Mouse (Mus musculus) C2C12 (cell line): Measurements from ENCODE around the gene Tex37. TPM values are rescaled to one million over a fixed set of nuclear protein-coding genes. Genes with fewer than 3 reads are reported as not detected.

Experiments
- H3K27me3 ChIP-seq: one replicate; pipeline ENCODE4 v1.6.1; 2011; ENCODE audit not compliant: control insufficient read depth, insufficient read depth, insufficient read length
- H3K36me3 ChIP-seq: one replicate; pipeline ENCODE4 v1.6.1; 2011; ENCODE audit not compliant: control insufficient read depth, insufficient read depth
- H3K4me3 ChIP-seq: one replicate; pipeline ENCODE4 v1.5.1; 2011; ENCODE audit warnings: mild to moderate bottlenecking, control low read depth; ENCODE audit not compliant: poor library complexity, insufficient read depth, severe bottlenecking
- H3K79me2 ChIP-seq: one replicate; pipeline ENCODE4 v1.6.1; 2011; ENCODE audit not compliant: control insufficient read depth, insufficient read depth
- H3K79me3 ChIP-seq: one replicate; pipeline ENCODE4 v1.6.1; 2011; ENCODE audit warnings: low read depth, control low read depth
- H3ac ChIP-seq: one replicate; pipeline ENCODE3; 2011; ENCODE audit warnings: low read depth; ENCODE audit not compliant: control insufficient read depth, insufficient read length
- CEBPB ChIP-seq: IDR thresholded peaks from one replicate; pipeline ENCODE4 v1.6.1; 2011; ENCODE audit warnings: low read depth, mild to moderate bottlenecking, control low read depth, moderate library complexity
- CTCF ChIP-seq: IDR thresholded peaks from one replicate; pipeline ENCODE4 v1.5.1; 2011; ENCODE audit not compliant: control insufficient read depth, insufficient read depth, insufficient read length
- FOSL1 ChIP-seq: IDR thresholded peaks from one replicate; pipeline ENCODE4 v1.8.0; 2011; ENCODE audit warnings: mild to moderate bottlenecking, low read length; ENCODE audit not compliant: poor library complexity, insufficient read depth, severe bottlenecking
- MAX ChIP-seq: IDR thresholded peaks from one replicate; pipeline ENCODE4 v1.6.1; 2011; ENCODE audit warnings: mild to moderate bottlenecking, control low read depth
- MYOD1 ChIP-seq: IDR thresholded peaks from one replicate; pipeline ENCODE4 v1.6.1; 2011; ENCODE audit warnings: low read depth; ENCODE audit not compliant: control insufficient read depth, insufficient read length
- MYOG ChIP-seq: IDR thresholded peaks from one replicate; pipeline ENCODE4 v1.6.1; 2011; ENCODE audit not compliant: control insufficient read depth, insufficient read length; ENCODE audit errors: extremely low read depth
- USF1 ChIP-seq: IDR thresholded peaks from one replicate; pipeline ENCODE4 v1.6.1; 2011; ENCODE audit warnings: low read depth, mild to moderate bottlenecking, control low read depth, moderate library complexity
- polyA plus RNA-seq: library from polyadenylated mRNA; unstranded; fragments of >200 nt; fragmentation: generic; extraction: Trizol; gene quantifications from one replicate; pipeline ENCODE4 v1.2.1, GENCODE M21; 2012; ENCODE audit warnings: missing spikeins

Tex37 gene
- polyA plus RNA-seq, 1 experiment: not detected

GRCm38 (mm10) chr6:70910285-70910684 lies 8.4 kb downstream of the Tex37 start:
- no peak overlapping the region for H3K4me3 ChIP-seq
- H3K27me3 ChIP-seq: peaks cover 15% of the 10 kb centered on the region
- TF ChIP-seq USF1 (no peak), CTCF (no peak), FOSL1 (no peak), MYOG (no peak), CEBPB (no peak), MYOD1 (no peak), MAX (no peak)
- no peak overlapping the region for H3ac ChIP-seq
- H3K36me3 ChIP-seq: peaks cover 6% of the 10 kb centered on the region
- H3K79me2 ChIP-seq: no peaks in the 10 kb centered on the region
- no peaks in the 10 kb centered on the region for H3K79me3 ChIP-seq

- H3K79me2 ChIP-seq: no peaks in the 10 kb centered on the region
- H3K79me3 ChIP-seq: no peaks in the 10 kb centered on the region
- peaks cover 11% of the 10 kb centered on the region for H3K36me3 ChIP-seq
- TF ChIP-seq MYOD1: no peak
- TF ChIP-seq MAX: no peak
- TF ChIP-seq CEBPB: no peak
- no peak for TF ChIP-seq CTCF
- TF ChIP-seq MYOG: no peak
- no peak for TF ChIP-seq FOSL1
- no peak for TF ChIP-seq USF1
- no peak overlapping the region for H3ac ChIP-seq
- peaks cover 15% of the 10 kb centered on the region for H3K27me3 ChIP-seq
- no peak overlapping the region for H3K4me3 ChIP-seq
Measured at GRCm38 (mm10) chr6:70909572-70909971, 9.2 kb downstream of the Tex37 start.

- peaks cover 17% of the 10 kb centered on the region for H3K36me3 ChIP-seq
- TF ChIP-seq MYOG (no peak), USF1 (no peak), CTCF (no peak)
Measured at GRCm38 (mm10) chr6:70903689-70904088, 15.0 kb downstream of the Tex37 start.

GRCm38 (mm10) chr6:70899594-70900003 lies 19.1 kb downstream of the Tex37 start:
- no peak overlapping the region for H3ac ChIP-seq
- no peaks in the 10 kb centered on the region for H3K79me2 ChIP-seq
- H3K36me3 ChIP-seq: peaks cover 12% of the 10 kb centered on the region
- H3K4me3 ChIP-seq: no peak overlapping the region
- TF ChIP-seq CTCF (no peak), MYOG (no peak), MAX (no peak), CEBPB (no peak), FOSL1 (no peak), MYOD1 (no peak), USF1 (no peak)
- no peaks in the 10 kb centered on the region for H3K79me3 ChIP-seq
- no peaks in the 10 kb centered on the region for H3K27me3 ChIP-seq

More at GRCm38 (mm10) chr6:70903689-70904088, 15.0 kb downstream of the Tex37 start:
- Histone ChIP-seq H3ac (no peak overlapping the region), H3K79me3 (no peaks in the 10 kb centered on the region), H3K79me2 (no peaks in the 10 kb centered on the region), H3K27me3 (no peaks in the 10 kb centered on the region), H3K4me3 (no peak overlapping the region)

- H3K79me2 ChIP-seq: no peaks in the 10 kb centered on the region
- H3K36me3 ChIP-seq: peaks cover 6% of the 10 kb centered on the region
- H3K27me3 ChIP-seq: no peaks in the 10 kb centered on the region
- H3K79me3 ChIP-seq: no peaks in the 10 kb centered on the region
- H3K4me3 ChIP-seq: no peak overlapping the region
- no peak overlapping the region for H3ac ChIP-seq
- no peak for TF ChIP-seq CEBPB
- TF ChIP-seq MYOG: no peak
- TF ChIP-seq USF1: no peak
- no peak for TF ChIP-seq FOSL1
- TF ChIP-seq CTCF: no peak
Measured at GRCm38 (mm10) chr6:70898166-70898565, 20.6 kb downstream of the Tex37 start.

GRCm38 (mm10) chr6:70887993-70888392 lies 30.7 kb downstream of the Tex37 start:
- TF ChIP-seq MYOG: no peak
- TF ChIP-seq FOSL1: no peak
- no peak for TF ChIP-seq MYOD1
- no peak for TF ChIP-seq MAX
- TF ChIP-seq CTCF: no peak
- no peak for TF ChIP-seq USF1
- no peak for TF ChIP-seq CEBPB
- no peaks in the 10 kb centered on the region for H3K79me3 ChIP-seq
- no peak overlapping the region for H3ac ChIP-seq
- no peaks in the 10 kb centered on the region for H3K27me3 ChIP-seq
- H3K4me3 ChIP-seq: no peak overlapping the region
- H3K79me2 ChIP-seq: no peaks in the 10 kb centered on the region
- H3K36me3 ChIP-seq: peaks cover 24% of the 10 kb centered on the region
